Mouse (Mus musculus): ENCODE data around the gene Radil.

Radil gene

GRCm38 (mm10) chr5:142450846-142451245 lies 100.1 kb downstream of the Radil start:
- in situ Hi-C loops (cut with MboI, MseI) = no loop called here

GRCm38 (mm10) chr5:142448623-142449022 lies 102.3 kb downstream of the Radil start:
- in situ Hi-C loops (cut with MboI, MseI) = no loop called here

DNA sequence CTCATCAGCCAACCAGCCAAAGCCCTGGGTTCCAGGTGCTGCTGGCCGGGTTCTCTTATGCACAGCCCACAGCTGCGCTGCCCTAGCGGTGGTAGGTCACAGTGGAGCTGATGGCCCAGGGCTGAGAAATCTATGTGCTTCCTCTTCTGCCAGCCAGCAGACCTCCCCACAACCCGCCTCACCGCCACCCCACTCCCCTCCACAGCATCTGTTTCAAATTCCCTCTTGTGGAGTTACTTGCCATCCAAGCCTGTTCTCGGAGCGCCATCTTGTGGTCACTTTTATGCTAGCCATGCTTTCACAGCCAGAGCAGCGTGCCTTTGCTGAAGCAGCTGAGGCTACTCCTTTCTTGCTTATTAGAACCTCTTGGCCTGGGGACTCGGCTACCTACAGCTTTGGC lies 102.8 kb downstream of the Radil start:
- in situ Hi-C loops (cut with MboI, MseI) = no loop called here

DNA sequence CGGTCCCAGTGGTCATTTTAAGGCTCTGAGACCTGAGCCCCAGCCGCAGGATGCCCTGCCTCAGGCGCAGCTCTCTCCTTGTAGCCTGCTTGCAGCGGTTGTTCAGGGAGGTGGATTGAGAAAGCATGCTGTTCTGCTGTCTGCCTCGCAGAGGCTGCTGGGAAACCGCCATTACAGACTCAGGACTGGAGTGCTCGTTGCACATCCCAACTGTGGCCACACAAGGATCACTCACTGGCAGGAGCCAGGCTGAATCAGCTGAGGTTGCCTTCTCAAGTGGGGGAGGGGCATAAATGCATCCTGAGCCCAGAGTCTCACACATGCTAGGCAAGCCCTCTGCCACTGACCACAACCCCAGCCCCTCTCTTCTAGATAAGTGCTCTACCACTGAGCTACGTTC lies 105.2 kb downstream of the Radil start:
- in situ Hi-C loops (cut with MboI, MseI) = no loop called here

GRCm38 (mm10) chr5:142444791-142445531 lies 105.9 kb downstream of the Radil start:
- in situ Hi-C loops (cut with MboI, MseI) = loop anchor here (5.0 kb wide), 2 partner anchors 38 to 78 kb away; no protein-coding TSS in a partner anchor

GRCm38 (mm10) chr5:142443994-142444393 lies 106.9 kb downstream of the Radil start:
- in situ Hi-C loops (cut with MboI, MseI) = loop anchor here (5.0 kb wide), 2 partner anchors 37 to 77 kb away; no protein-coding TSS in a partner anchor

DNA sequence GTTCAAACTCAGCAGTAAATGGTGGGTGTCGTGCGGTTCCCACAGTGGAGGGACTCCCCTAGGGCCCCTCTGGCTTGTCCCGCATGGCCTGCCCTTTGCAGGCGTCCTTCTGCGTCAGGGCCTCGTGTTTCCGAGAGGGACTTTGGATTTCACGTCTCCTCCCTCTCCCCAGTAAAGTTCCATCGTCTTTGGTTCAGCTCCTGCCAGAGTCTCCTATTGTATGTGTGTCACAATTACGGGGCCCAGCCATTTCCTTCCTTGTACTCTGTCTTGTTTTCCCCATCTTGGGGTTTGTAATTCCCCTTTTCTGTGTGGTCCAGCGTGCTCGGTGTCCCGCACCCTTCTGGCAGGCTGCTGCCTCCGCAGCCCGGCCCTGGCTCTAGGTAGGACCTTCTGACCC lies 107.4 kb downstream of the Radil start:
- in situ Hi-C loops (cut with MboI, MseI) = loop anchor here (5.0 kb wide), 2 partner anchors 36 to 76 kb away; no protein-coding TSS in a partner anchor

GRCm38 (mm10) chr5:142442045-142442440 lies 108.9 kb downstream of the Radil start:
- in situ Hi-C loops (cut with MboI, MseI) = loop anchor here (5.0 kb wide), 2 partner anchors 35 to 75 kb away; no protein-coding TSS in a partner anchor

- in situ Hi-C loops (cut with MboI, MseI) = loop anchor here (5.0 kb wide), 2 partner anchors 34 to 74 kb away; no protein-coding TSS in a partner anchor
Observed at GRCm38 (mm10) chr5:142441332-142442044, 109.4 kb downstream of the Radil start.

DNA sequence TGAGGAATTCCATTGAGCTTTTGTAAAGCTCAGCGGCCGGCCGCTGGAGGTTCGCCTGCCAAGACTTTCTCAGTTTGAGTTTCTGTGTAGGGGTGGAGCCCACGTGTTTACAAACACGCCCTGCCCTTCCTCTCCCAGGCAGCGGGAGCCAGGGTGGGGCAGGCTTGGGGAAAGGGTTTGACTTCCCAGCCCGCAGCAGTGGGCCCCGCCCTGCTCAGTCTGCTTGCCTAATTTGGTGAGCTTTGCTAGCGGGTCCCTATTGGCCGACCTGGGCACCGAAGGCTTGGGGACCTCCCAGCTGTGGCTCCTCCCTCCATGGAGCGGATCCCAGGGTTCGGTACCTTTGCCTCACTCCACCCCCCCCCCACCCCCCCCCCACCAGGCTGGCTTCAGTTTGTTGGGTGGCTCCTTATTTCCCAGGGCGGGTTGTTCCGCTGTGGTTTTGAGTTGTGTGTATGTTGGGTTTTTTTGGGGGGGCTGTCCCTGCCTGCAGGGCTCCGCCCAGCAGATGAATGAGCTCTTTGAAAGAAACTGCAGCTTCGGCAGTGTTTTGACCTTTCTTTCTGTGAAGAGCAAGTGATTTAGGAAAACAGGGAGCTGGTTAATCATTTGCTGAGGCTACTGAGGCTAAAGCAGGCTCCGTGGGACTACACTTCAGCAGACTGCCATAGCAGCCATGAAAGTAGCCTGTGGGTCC lies 110.3 kb downstream of the Radil start:
- in situ Hi-C loops (cut with MboI, MseI) = loop anchor here (5.0 kb wide), 2 partner anchors 33 to 73 kb away; no protein-coding TSS in a partner anchor

DNA sequence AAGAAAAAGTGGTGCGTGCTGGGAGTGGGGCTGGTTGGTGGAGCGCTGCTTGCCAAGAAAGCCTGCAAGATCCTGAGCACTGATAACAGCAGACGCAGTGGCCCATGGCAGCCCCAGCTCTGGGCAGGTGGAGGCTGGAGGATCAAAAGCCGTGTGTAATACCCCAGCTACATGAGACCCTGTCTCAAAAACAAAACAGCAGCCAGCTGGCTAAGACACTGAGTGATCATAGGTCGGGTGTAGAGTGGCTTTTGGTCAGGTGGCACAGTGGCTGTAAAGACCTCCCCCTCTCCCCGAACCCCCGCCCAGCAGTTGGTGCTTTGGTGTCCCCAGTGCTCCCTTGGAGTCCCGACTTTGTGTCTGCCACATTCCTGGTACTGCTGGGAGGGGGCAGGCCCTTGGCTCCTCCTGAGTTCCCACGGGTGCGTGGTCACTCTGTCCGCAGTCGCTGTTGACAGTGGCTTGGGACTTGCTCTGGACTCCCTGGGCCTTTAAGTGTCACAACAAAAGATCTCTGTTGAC lies 110.9 kb downstream of the Radil start:
- in situ Hi-C loops (cut with MboI, MseI) = loop anchor here (5.0 kb wide), 2 partner anchors 33 to 73 kb away; no protein-coding TSS in a partner anchor

DNA sequence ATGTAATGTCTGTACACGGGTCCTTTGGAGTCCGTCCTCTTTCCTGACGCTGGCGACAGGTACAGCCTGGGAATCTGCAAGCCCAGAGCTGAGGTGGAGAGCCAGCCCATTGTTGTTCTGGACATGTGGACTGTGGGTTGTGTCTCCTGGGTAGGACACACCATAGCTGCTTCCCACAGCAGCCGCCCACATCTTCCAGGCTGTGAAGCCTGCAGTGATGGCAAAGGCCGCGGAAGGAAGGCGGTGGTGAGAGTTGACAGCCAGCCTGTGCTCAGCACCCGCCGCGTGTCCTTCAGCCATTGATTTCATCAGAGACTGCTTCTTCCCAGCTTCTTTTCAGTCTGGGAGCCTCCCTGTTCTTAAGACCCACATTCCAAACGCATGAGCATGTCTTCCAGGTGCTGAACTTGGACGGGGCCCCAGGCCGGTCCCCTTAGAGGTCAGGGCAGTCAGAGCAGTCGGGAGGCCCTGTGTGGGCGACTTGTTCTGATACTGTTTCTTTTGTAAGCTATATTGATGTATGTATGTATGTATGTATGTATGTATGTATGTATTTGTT lies 112.4 kb downstream of the Radil start:
- in situ Hi-C loops (cut with MboI, MseI) = no loop called here

- in situ Hi-C loops (cut with MboI, MseI) = no loop called here
Observed at GRCm38 (mm10) chr5:142435736-142436135, 115.2 kb downstream of the Radil start.

All from T-helper 1 cell (primary cell).